Mouse (Mus musculus) T-helper 17 cell (primary cell): ENCODE data around the gene Hdac2.

Source experiments
- in situ Hi-C, 2 experiments: fragments of 300-600 bp; cut with MboI, MseI; formaldehyde crosslinking; loops; 1 replicate in 1 of 2; 2 replicates in 1 of 2; pipeline ENCODE4 v1.15.1; 2025; ENCODE audit warnings: high pct_unique_total_duplicates in 2 of 2

The Hdac2 gene

DNA sequence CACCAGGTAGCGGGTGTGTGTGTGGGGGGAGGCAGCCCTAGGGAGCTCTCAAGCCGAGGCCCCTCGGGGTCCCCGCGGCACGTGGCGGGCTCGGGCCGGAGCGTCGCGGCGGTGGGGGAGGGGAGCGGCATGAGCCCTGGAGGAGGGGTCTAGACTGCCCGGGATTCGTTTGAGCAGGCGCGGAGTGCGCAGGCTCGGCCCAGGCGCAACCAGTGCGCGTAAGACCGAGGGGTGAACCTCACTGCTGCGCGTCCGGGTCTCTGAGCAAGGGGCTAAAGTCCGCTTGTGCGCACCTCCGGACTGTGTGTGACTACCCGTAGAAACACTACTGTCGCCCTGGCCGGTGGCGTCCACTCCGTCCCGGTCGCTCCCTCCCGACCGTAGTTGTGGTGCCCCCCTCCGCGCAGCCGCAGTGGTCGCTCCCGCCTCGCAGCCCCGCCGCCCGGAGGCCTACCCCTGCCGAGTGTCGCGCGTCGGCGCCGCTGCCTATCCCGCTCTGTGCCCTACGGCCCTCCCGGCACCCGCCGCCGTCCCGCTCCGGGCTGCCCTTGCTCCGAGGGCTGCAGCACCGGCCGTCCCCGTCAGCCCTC lies at the start of gene Hdac2:
Gene Hdac2 (plus strand): TSS at position 459 of the 590 bp plus-strand sequence.
- in situ Hi-C loops = loop anchor here in 1 of 2 experiments (5.0 kb wide), 1 partner anchor 168 kb away; no protein-coding TSS in a partner anchor

DNA sequence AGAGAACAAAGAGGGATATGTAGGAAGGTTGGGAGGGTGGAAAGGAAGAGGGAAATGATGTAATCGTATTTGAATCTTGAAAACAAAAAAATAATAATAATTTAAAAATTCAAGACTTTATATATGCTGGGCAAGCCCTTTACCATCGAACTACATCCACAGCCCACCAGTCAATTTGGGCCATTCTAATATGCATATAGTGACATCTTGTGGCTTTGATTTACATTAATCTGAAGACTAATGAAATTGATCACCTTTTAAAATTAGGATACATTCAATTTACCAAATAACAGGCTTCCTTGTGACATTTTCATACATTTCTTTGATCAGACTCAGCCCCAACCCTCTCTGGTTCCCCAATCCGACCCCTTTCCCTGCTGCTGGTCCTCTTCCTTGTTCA lies 46.1 kb upstream of the Hdac2 start:
- in situ Hi-C loops = no loop called here

GRCm38 (mm10) chr10:36935863-36936262 lies 38.5 kb upstream of the Hdac2 start:
- in situ Hi-C loops = no loop called here

DNA sequence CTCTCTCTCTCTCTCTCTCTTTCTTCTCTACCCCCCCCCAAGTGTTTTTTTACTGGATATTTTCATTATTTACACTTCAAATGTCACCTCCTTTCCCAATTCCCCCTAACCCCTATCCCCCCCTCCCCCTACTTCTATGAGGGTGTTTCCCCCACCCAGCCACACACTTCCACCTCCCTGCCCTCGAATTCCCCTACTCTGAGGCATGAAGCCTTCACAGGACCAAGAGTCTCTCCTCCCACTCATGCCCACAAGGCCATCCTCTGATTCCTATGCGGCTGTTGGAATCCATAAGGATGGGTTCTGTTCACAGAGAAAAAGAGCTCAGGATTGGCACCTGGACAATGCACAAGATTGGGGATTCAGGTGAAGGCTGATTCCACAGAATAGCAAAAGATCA lies 38.1 kb upstream of the Hdac2 start:
- in situ Hi-C loops = no loop called here

DNA sequence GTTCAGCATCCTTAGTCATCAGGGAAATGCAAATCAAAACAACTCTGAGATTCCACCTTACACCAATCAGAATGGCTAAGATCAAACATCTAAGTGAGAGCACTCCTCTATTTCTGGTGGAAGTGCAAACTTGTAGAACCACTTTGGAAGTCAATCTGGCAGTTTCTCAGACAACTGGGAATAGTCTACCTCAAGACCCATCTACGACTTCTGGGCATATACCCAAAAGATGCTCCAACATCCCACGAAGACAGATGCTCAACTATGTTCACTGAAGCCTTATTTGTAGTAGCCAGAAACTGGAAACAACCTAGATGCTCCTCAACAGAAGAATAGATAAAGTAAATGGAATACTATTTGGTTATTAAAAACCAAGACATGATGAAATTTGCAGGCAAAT lies 22.6 kb upstream of the Hdac2 start:
- in situ Hi-C loops = no loop called here

- in situ Hi-C loops = no loop called here
These were observed 21.7 kb upstream of the Hdac2 start for GRCm38 (mm10) chr10:36952622-36953021.

- in situ Hi-C loops = no loop called here
These were observed 14.7 kb upstream of the Hdac2 start for GRCm38 (mm10) chr10:36959563-36960110.

- in situ Hi-C loops = no loop called here
These were observed 9.9 kb upstream of the Hdac2 start for GRCm38 (mm10) chr10:36964406-36964805.

DNA sequence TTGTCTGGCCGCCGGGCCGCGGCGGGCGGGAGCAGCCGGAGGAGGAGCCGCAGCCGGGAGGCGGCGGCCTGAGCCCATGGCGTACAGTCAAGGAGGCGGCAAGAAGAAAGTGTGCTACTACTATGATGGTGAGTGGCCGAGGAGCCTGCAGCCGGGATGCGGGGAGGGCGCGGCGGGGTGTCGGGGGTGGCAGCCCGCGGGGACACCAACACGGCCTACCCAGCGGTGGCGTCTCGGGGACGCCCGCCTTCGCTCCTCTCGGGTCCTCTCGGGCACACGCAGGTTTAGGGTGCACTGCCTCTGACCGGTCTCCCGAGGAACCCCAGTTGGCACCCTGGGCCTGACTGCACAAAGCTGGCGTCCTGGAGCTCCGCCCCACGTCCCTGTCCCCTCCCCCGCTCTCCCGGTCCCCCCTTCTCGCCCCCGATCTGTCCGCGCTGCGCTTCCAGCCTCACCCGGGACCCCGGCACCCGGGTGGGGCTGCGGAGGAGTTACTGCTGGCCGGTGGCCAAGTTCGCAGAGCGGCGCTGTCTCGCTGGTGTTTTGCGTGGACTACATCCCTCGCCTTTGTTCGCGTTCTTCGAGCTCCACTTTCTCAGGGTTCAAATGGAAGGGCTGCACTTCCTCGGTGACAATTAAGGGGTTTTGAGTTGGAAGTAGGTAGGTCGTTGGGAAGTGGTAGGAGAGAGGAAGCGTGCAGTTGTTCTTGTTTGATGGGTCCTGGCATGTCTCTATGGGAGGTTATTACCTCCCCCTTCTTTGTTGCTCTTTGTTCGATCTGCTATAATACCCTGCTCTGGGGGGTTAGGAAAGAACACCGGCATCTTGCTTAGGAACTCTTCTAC lies 554 bp downstream of the Hdac2 start:
- in situ Hi-C loops = loop anchor here in 1 of 2 experiments (5.0 kb wide), 1 partner anchor 167 kb away; no protein-coding TSS in a partner anchor

GRCm38 (mm10) chr10:36981866-36982265 lies 7.5 kb downstream of the Hdac2 start:
- in situ Hi-C loops = no loop called here

DNA sequence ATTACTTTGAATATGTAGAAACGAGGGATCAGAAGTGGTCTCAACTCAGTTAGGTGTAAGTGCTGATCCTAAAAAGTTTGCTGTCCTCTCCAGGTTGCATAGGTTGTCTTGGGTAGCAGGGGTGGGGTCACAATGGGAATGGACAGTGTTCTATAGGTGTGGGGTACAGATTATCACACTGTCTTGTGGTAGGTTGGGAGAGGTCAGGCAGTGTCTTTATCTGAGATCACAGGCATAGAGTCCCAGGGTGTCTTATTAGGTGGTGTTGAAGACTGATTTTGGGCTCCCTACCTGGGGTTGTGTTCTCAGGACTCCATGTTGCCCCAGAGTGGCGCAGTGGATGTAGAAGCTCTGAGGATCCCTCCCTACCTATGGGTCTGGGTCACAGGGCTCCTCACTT lies 17.8 kb downstream of the Hdac2 start:
- in situ Hi-C loops = no loop called here

DNA sequence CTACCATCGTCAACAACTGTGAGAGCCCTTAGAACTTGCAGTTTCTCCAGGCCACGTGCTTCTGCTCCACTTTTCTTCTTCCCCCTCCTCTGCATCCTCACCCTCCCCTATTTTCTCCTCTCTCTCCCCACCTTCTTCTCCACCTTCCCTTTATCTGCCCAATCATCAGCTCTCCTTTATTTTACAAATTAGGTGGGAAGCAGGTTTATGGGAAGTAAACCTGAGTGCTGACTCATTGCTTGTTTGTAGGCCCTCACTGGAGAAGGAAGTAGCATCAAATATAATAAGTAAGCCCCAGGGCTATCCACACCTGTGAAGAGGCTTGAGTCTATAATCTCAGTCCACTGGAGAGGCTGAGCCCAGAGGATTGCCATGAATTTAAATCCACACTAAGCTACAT lies 26.5 kb downstream of the Hdac2 start:
- in situ Hi-C loops = no loop called here

DNA sequence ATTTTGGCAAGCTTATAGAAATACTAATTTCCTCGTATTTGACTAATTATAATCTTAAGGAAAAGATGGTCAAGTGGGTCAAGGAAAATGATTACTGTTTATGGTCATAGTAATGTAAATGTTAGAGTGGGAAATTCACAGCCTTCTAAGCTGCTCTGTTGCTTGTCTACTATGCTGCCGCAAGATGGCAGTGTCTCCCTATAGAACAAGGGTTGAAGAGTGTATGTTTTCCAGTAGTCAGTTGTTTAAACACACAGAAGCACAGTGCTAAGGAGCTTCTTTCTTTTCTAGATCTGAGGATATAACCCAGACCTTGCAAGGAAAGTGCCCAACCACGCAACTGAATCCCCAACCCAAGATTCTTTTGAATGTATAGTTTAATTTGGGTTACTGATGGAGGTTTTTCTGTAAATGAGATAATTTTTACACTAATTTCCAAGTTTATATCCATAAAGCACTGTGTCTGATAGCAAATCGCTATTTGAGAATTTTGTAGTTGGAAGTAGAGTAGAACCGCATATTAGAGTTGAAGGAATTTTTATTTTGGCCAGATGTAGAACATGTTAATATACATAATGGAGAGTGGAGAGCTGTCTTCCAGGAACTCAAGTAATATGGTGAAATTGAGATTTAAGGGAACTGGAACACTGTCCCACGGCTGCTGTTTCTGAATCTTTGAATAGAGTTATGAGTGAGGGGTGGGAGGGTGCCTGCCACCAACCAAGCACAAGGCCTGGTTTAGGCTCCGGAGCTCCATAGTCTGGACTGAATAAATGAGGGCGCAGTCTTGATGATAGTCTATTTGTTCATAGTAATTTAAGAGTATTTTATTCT lies 40.1 kb downstream of the Hdac2 start:
- in situ Hi-C loops = no loop called here

- in situ Hi-C loops = no loop called here
These were observed 41.4 kb downstream of the Hdac2 start for GRCm38 (mm10) chr10:37015729-37016128.

- in situ Hi-C loops = no loop called here
These were observed 41.9 kb downstream of the Hdac2 start for GRCm38 (mm10) chr10:37016200-37016599.

DNA sequence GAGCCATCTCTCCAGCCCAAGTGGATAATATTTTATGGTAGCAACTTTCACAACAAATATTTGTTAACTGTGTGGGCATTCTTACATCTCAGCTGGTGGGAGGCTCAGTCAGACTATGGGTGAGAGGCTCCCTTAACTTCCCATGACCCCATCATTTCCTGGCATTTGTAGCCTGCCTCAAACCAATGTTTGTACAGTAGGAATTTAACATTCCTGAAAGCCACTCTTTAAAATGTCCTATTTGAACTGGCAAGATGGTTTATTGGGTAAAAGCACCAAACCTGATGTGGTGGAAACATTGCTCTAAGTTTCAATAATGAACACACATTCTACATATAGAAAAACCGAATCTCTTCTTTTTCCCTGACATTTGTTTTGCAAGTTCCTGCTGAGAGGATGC lies 50.0 kb downstream of the Hdac2 start:
- in situ Hi-C loops = no loop called here

- in situ Hi-C loops = no loop called here
These were observed 54.3 kb downstream of the Hdac2 start for GRCm38 (mm10) chr10:37028651-37029050.

DNA sequence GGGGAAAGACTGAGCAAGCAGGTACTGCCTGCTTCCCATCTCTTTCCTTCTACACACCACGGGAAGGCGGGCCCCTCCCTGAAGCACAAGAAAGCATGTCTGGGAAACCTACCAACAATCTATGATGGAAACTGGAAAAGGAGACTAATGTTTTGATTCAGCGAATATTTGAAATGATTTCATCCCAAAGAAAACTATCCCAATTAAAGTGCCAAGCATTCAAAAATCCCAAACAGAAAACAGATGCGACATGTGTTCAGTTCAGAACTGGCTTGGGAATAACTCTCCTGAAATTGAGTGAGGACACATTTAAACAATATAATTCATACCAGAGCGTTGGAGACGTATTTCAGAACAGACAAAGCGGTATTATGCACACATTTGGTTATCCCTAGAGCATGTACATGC lies 60.8 kb downstream of the Hdac2 start:
- in situ Hi-C loops = no loop called here

DNA sequence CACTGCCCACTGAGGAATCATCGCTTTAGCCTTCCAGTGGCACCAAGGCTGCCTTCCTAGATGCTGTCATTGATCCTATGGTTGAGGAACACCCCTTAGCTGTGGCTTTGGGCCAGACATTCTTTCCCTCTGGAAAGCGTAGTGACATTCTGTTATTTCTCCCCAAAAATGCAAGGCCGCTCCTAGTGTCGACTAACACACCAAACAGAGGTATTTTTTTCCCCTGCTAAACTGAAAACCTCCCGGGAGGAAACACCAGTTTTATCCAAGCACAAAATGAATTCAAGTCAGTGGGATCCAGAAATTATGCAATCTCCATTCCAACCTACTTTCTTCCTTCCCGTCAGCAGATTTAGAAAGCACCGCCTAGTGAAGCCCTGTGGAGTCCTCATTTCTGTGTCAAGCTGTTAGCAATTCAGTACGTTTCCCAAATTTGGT lies 73.3 kb downstream of the Hdac2 start:
- in situ Hi-C loops = loop anchor here in 1 of 2 experiments (5.0 kb wide), 1 partner anchor 40 kb away; no protein-coding TSS in a partner anchor
